Mouse (Mus musculus) liver, embryonic 14.5 days (tissue): Measurements from ENCODE around the gene Tstd2.

ENCODE experiments used
- CTCF ChIP-seq: IDR thresholded peaks from 2 replicates; pipeline ENCODE4 v1.5.1; 2016; ENCODE audit warnings: antibody characterized with exemption, low read depth, control low read depth
- EP300 ChIP-seq: IDR thresholded peaks from 2 replicates; pipeline ENCODE4 v1.6.1; 2016; ENCODE audit warnings: antibody characterized with exemption, low read depth

DNA sequence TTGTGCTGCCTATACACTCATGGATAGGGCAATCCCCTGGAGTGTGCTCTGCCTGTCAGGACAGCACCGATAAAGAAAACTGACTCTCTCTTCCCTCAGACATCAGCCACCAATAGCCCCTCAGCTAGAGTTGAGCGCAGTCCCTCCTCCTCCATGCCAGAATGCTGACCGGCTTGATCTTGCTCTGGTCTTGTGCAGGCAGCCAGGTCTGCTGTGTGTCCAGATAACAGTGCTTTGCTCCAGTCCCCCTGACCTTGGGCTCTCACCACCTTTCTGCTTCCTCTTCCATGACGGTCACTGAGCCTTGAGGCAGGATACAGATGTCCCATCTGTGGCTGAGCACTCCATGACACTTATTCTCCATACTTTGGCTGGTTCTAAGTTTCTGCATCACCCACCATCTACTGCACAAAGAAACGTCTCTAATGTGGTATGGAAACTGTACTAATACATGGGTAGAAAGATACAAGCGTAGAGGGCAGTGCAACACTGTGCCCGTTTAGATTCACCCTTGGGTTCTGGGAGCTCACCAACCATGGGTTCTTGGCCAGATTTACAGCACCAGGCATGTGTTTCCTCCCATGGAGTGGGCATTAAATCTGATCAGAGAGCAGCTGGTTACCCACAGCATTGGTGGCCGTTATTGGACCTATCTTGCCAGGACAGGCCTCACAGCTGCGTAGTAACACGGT lies 36.3 kb downstream of the Tstd2 start:
- TF ChIP-seq CTCF, result no peak
- no peak for TF ChIP-seq EP300
